Mouse (Mus musculus): ENCODE measurements around the gene Mvp. TPM values are rescaled to one million over a fixed set of nuclear protein-coding genes. Genes with fewer than 3 reads are reported as not detected.

Gene Mvp
- total RNA-seq, 2 experiments from 2014 or later: 8.0 to 10.1 TPM

DNA sequence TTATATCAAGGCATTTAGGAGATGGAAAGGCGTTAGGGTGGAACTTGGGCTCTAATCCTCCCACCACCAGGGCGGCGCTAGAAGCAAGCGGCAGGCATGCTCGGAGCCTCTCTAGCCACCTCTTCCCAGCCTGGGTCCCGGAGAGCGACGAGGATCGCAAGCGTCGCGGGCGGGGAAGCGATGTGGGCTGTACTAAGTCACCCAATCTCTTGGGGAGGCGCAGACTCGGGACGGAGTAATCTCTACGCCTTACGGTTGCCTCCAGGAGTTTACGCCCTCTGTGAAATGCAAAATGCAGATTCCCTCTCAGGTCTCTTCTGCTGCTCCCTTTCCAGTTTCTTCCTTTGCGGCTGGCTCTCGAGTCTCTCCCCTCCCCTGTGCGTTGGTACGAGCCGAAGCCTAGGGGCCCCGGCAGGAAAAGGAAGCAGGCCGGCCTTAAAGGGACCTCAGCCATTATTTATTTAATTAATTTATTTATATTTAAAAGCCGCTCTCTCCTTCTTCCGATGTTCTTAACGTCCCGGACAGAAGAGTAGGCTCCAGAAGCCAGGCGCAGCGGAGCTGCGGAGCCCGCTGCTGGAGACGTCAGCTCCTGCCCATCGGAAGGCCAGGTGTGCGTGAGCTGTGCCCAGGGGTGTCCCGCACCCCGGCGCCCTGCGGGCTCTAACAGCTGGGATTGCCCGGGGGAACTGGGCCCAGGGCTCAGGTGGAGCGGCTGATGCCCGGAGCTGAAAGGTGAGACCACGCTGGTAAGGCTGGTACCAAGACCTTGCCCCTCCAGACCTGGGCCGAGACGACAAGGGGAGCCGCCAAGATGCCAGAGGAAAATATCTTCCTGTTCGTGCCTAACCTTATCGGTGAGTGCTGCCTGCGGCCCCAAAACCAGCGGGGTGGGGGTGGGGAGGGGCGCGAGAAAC, 38.2 kb downstream of the Mvp start, which contains the start of gene Cdiptos:
Cdiptos (minus strand) TSS at position 149 of the 917 bp plus-strand sequence.
- Histone ChIP-seq H3K27ac (peak within 1 kb of the TSS; percentile 100), H3K4me3 (peak within 1 kb of the TSS; percentile 100)
- peak; percentile 95 to 98 for DNase-seq (ENCODE audit: low spot score in 2 of 2)
- peak; percentile 98 for TF ChIP-seq CTCF (conservative IDR thresholded peaks at IDR 0.05)

DNA sequence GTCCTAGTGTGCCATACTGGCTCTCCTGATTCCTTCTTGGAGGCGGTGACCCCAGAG, 38.7 kb downstream of the Mvp start, which contains the start of gene Cdipt:
Cdipt (plus strand) TSS at position 22 of the 57 bp plus-strand sequence.
- Histone ChIP-seq H3K27ac (peak within 1 kb of the TSS; percentile 100), H3K4me3 (peak within 1 kb of the TSS; percentile 100)
- no peak for DNase-seq (ENCODE audit: low spot score in 2 of 2)
- TF ChIP-seq CTCF (conservative IDR thresholded peaks at IDR 0.05): no peak

DNA sequence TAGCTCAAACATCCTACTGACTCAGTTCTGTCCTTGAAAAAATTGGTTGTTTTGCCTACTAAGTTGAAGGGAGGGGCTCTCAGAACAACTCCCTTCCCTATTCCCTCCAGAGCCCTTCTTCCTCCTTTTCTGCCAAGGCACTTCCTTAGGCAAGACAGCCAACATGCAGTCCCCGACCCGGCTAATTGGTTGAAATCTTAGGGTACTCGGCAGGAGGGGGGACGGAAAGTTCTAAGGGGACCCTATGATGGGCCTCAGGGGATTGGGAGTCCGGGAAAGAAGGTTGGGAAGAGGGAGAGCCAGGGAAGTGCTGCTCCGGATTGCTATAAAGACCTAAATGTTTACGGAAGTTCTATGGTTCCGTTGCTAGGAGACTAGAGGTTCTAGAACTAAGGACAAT, 38.9 kb downstream of the Mvp start:
- H3K4me3 ChIP-seq: peak overlapping the region; percentile 100
- peak overlapping the region; percentile 100 for H3K27ac ChIP-seq
- no peak for TF ChIP-seq CTCF (conservative IDR thresholded peaks at IDR 0.05)
- DNase-seq (ENCODE audit: low spot score in 2 of 2): no peak

DNA sequence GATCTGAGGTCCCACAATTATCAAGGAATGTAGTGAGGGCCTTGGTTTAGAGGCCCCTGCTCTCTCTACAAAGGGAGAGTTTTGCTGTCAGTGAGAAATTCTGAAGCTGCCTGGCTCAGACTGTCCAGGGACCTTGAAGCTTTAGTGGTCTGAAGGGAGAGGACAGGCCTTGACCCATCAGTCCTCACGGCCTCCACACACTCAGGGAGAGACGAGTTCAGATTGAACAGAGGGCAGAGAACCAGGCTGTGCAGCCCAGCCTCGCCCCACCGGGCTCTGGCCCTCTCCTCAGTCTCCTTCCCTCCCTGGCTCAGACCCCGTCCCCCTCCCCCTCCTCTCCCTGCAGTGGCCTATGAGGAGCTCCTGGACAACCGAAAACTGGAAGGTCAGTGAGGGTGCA, 47.1 kb downstream of the Mvp start:
- H3K27ac ChIP-seq: no peak overlapping the region
- H3K4me3 ChIP-seq: no peak overlapping the region
- no peak for TF ChIP-seq CTCF (conservative IDR thresholded peaks at IDR 0.05)
- DNase-seq (ENCODE audit: low spot score in 2 of 2): no peak

DNA sequence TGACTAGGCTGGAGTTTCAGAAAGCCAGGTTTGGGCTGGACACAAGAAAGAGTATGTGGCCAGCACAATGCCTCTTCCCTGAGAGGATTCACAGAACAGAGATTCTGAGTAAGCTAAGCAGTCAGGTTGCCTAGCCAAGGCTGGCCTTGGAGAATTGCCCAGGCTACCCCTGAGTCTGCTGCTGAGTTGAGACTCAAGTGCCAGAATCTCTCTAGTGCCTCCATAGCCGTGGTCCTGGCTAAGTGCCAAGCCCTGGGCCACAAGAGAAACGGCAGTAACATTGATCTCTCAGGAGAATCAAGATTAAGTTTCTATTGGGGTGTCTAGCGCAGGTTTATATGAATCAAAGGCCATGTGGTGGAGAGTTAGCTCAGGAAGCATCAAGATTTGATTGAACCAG, 48.9 kb downstream of the Mvp start:
- Histone ChIP-seq H3K27ac (no peak overlapping the region), H3K4me3 (no peak overlapping the region)
- TF ChIP-seq CTCF (conservative IDR thresholded peaks at IDR 0.05): no peak
- no peak for DNase-seq (ENCODE audit: low spot score in 2 of 2)

DNA sequence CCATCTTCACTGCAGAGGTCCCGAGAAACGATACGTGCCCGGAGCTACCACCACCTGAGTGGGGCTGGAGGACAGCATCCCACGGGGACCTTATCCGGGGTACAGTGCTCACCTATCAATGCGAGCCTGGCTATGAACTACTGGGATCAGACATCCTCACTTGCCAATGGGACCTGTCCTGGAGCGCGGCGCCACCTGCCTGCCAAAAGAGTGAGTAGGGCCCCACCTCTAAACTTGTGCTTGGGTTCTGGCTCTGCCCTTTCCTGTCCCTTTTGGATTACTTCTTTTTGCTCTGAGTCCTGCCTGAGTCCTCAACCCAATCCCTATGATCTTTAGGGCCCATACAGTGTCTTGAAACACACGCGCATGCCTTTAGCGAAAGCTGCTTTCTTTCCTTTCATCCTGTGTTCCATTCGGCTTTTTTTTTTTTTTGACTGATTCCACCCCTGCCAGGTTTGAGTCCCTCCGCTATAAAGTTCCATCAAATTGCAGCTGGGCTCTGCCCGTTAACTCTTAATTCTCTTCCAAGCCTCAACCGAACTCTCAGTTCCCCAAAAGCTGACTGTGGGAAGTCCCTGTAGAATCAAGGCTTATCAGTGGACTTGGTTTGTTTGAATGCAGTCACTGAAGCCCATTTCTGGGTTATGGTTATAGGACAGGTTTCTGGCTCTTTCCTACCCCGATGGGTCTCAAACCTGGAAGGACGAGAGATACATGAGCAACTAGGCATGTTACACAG, 50.7 kb downstream of the Mvp start:
- DNase-seq (ENCODE audit: low spot score in 2 of 2): peak in 1 of 2 experiments; percentile 17
- peak; percentile 67 for TF ChIP-seq CTCF (conservative IDR thresholded peaks at IDR 0.05)
- Histone ChIP-seq H3K4me3 (no peak overlapping the region), H3K27ac (peak overlapping the region; percentile 43; the same call in 1 of the 2 replicates)

DNA sequence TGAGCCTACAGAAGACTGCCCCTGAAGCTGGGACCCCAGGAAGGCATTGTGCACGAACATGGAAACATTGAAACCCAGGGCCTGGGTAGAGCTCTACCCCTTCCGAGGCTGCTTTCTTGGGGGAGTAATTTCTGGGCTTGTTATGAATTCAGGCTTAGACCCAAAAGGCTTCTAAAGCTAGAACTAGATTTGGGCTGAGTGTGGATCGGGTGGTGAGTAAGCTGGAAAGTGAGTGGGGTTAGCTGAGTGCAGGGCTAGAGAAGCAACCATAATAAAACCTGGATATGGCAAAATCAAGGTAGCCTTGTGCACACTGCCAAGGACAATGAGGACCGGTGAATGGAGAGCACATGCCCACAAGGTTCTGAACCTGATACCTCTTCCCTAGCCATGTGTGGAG, 52.5 kb downstream of the Mvp start:
- TF ChIP-seq CTCF (conservative IDR thresholded peaks at IDR 0.05): no peak
- H3K4me3 ChIP-seq: no peak overlapping the region
- no peak for DNase-seq (ENCODE audit: low spot score in 2 of 2)
- peak overlapping the region; percentile 87 for H3K27ac ChIP-seq

DNA sequence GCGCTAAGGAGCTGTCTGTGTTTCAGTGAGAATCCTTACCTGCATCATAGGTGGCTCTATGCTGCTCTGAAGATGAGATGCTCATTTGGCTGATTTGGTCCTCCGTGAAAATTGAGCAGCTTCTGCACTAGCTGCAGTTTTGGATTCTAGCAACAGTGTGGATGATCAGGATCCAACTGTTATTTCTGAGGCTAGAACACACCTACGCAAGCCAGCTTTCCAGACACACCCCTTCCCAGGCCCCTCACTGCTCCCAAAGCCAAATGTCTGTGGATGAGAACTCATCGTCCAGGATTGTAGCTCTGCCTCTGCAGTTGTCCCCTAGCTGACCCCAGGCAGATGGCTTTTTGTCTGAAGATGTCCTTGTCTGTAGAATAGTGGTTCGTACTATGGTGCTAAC, 53.3 kb downstream of the Mvp start:
- DNase-seq (ENCODE audit: low spot score in 2 of 2): peak; percentile 61

DNA sequence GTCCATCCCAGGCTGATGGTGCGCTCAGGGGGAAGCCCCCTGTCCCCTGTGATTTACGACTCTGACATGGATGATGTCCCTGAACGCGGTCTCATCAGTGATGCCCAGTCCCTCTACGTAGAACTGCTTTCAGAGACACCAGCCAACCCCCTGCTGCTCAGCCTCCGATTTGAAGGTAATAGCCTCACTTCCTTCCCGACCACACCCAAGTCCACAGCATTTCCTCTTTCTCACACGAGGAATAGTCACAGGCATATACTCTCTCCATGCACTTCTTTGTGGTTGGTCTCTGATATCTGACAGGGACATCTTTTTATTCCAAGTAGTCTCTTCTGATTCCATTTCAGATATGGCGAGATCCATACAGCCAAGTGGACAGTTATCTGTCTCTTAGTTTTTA, 54.6 kb downstream of the Mvp start:
- H3K27ac ChIP-seq: peak overlapping the region; percentile 87
- no peak overlapping the region for H3K4me3 ChIP-seq
- no peak for TF ChIP-seq CTCF (conservative IDR thresholded peaks at IDR 0.05)
- no peak for DNase-seq (ENCODE audit: low spot score in 2 of 2)

More for the DNA sequence above, 53.3 kb downstream of the Mvp start:
- TF ChIP-seq CTCF (conservative IDR thresholded peaks at IDR 0.05): no peak
- peak overlapping the region; percentile 87 for H3K27ac ChIP-seq
- no peak overlapping the region for H3K4me3 ChIP-seq

DNA sequence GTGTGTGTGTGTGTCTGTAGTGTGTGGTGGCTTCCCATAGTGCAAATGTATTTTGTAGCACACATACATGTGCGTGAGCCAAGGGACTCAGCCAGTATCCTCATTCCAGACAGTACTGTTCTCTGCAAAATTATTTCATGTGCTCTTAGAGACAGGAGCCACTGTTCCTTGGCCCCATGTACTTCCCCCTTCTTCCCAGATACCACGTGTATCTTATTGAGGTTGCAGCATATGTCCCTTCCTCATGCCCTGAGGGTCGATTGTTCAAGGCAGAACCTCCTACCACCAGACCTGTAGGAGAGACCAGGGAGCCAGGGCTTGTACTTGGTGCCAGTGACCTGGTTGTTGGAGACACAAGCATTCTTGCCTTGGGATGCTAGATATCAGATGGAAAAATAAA, 59.3 kb downstream of the Mvp start:
- TF ChIP-seq CTCF (conservative IDR thresholded peaks at IDR 0.05): no peak
- Histone ChIP-seq H3K27ac (no peak overlapping the region), H3K4me3 (no peak overlapping the region)
- no peak for DNase-seq (ENCODE audit: low spot score in 2 of 2)

DNA sequence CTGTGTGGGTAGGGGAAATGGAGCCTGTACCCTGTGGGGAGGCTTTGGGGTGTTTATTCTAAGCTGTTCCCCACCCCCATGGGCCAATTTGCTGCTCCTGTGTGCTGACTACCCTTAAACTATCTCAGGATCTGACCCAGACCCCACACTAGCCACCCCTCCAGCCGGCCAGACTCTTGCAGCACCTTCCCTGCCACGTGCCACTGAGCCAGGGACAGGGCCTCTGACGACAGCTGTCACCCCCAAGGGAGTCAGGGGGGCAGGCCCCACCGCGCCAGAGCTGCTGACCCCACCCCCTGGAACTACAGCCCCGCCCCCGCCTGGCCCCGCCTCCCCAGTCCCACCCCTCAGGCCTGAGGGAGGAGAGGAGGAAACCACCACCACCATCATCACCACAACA, 61.8 kb downstream of the Mvp start:
- peak overlapping the region; percentile 96; the same call in 1 of the 2 replicates for H3K27ac ChIP-seq
- TF ChIP-seq CTCF (conservative IDR thresholded peaks at IDR 0.05): no peak
- DNase-seq (ENCODE audit: low spot score in 2 of 2): no peak

DNA sequence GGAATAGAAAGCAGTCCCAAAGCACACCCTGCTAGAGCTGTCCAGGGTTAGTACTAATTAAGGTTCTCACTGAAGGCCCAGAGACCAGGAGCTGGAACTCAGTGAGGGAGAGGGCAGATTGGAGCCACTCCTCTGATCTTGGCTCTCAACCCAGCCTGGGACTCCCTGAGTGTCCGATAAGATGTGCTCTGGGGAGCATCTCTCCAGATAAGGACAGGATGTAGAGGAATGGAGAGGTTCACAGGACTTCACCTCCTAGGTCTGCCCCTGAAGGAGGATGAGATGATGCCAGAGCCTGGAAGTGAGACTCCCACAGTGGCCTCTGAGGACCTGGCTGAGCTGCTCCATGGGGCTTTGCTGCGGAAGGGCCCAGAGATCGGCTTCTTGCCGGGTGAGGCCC, 62.7 kb downstream of the Mvp start:
- Histone ChIP-seq H3K4me3 (peak overlapping the region; percentile 67), H3K27ac (peak overlapping the region; percentile 96)
- no peak for DNase-seq (ENCODE audit: low spot score in 2 of 2)
- no peak for TF ChIP-seq CTCF (conservative IDR thresholded peaks at IDR 0.05)

More for the DNA sequence above, 61.8 kb downstream of the Mvp start:
- peak overlapping the region; percentile 67 for H3K4me3 ChIP-seq
